Mouse (Mus musculus): ENCODE results near the gene Rdh9. TPM values are rescaled to one million over a fixed set of nuclear protein-coding genes. Genes with fewer than 3 reads are reported as not detected.
"Not testable (repeated sequence)": the region's sequence is repeated elsewhere in the genome, so short reads cannot be mapped to it uniquely, and the experiment has no call there.

Rdh9 gene
- polyA plus RNA-seq, 1 experiment from 2014 or later: 2.2 TPM

DNA sequence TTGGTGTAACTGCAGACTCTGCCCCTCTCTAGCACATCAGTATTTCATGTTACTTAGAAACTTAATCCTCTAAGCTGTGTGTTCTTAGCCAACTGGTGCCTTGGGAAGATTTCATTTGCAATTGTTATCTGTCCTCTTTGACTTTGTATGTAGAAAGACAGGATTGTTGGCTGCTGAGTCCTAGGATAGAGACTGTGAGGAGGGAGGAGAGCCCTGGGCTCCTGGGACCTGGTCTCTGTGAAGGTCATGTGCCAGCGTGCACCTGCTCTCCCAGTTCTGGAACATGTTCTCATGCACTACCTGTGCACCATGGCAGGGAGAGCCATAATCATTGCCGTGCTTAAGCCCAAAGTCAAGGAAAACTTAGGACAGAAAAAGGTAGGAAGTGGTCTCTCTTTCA, 25.4 kb downstream of the Rdh9 start:
- 81% methylated on average over 2 of the region's 2 CpGs for WGBS
- H3K27me3 ChIP-seq (replicated peaks; ENCODE audit: control insufficient read depth, insufficient read depth, low read length): no peaks in the 10 kb centered on the region

DNA sequence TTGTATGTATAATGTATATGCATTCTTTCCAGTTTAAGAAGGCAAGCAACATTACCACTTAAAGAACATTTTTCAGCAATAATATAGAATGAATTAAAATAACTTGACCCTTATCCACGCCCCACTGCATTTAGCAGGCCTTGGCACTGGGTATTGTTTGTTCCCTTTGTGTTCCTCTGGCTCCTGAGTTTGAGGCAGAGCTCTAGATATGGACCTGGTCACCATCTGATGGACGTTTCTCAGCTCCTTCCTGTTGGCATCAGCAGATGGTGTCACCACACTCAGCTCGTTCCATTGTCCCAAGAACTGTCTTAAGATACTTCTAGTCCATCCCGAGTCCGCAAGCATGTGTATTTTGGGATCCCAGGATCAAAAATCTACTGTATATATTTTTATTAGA, 26.1 kb downstream of the Rdh9 start:
- WGBS: 77% methylated on average over 5 of the region's 5 CpGs
- no peak overlapping the region for H3K9ac ChIP-seq (ENCODE audit: low read depth, low read length)
- H3K4me3 ChIP-seq (ENCODE audit: low read depth, low read length): no peak overlapping the region
- H3K9me3 ChIP-seq (ENCODE audit: control insufficient read depth): no peaks in the 10 kb centered on the region
- no peak for ATAC-seq
- TF ChIP-seq CTCF (IDR thresholded peaks at IDR 0.05; ENCODE audit: low read depth): no peak
- no peak overlapping the region for H3K27ac ChIP-seq (ENCODE audit: low read depth, low read length)
- H3K4me1 ChIP-seq (replicated peaks; ENCODE audit: control insufficient read depth, insufficient read depth, low read length): no peaks in the 10 kb centered on the region
- no peak overlapping the region for H3K4me2 ChIP-seq (replicated peaks; ENCODE audit: low read depth)
- no peaks in the 10 kb centered on the region for H3K36me3 ChIP-seq (ENCODE audit: control insufficient read depth, insufficient read depth)
- H3K27me3 ChIP-seq (replicated peaks; ENCODE audit: control insufficient read depth, insufficient read depth, low read length): no peaks in the 10 kb centered on the region

More for the DNA sequence above, 25.4 kb downstream of the Rdh9 start:
- Histone ChIP-seq H3K4me2 (replicated peaks; ENCODE audit: low read depth) (no peak overlapping the region), H3K4me3 (ENCODE audit: low read depth, low read length) (no peak overlapping the region), H3K9ac (ENCODE audit: low read depth, low read length) (no peak overlapping the region), H3K36me3 (ENCODE audit: control insufficient read depth, insufficient read depth) (no peaks in the 10 kb centered on the region), H3K9me3 (ENCODE audit: control insufficient read depth) (no peaks in the 10 kb centered on the region), H3K27ac (ENCODE audit: low read depth, low read length) (no peak overlapping the region), H3K4me1 (replicated peaks; ENCODE audit: control insufficient read depth, insufficient read depth, low read length) (no peaks in the 10 kb centered on the region)
- no peak for ATAC-seq
- no peak for TF ChIP-seq CTCF (IDR thresholded peaks at IDR 0.05; ENCODE audit: low read depth)

DNA sequence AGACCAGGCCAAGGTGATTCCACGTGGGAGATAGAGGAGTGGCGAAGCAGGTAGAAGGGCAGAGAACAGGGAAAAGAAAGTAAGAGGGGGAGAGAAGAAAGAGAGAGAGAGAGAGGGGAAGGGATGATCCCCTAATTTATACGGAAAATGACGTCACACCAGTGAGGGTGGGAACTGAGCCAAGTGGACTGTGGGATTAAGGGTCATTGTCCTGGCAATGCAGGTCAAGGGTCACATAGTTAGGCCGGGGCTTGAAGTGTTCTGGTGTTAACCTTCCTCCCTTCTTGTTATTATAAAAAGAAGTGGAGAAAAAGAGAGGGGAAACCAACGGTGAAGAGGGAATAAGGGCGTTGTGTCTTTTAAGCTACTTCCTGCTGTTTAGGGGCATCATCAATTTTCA, 28.2 kb downstream of the Rdh9 start:
- H3K27ac ChIP-seq (ENCODE audit: low read depth, low read length): no peak overlapping the region
- no peak for ATAC-seq
- H3K9me3 ChIP-seq (ENCODE audit: control insufficient read depth): no peaks in the 10 kb centered on the region
- H3K27me3 ChIP-seq (replicated peaks; ENCODE audit: control insufficient read depth, insufficient read depth, low read length): no peaks in the 10 kb centered on the region
- no peak for TF ChIP-seq CTCF (IDR thresholded peaks at IDR 0.05; ENCODE audit: low read depth)
- H3K36me3 ChIP-seq (ENCODE audit: control insufficient read depth, insufficient read depth): no peaks in the 10 kb centered on the region
- WGBS: 64% methylated on average over 7 of the region's 7 CpGs
- H3K9ac ChIP-seq (ENCODE audit: low read depth, low read length): no peak overlapping the region
- H3K4me3 ChIP-seq (ENCODE audit: low read depth, low read length): no peak overlapping the region
- H3K4me2 ChIP-seq (replicated peaks; ENCODE audit: low read depth): no peak overlapping the region
- H3K4me1 ChIP-seq (replicated peaks; ENCODE audit: control insufficient read depth, insufficient read depth, low read length): no peaks in the 10 kb centered on the region

DNA sequence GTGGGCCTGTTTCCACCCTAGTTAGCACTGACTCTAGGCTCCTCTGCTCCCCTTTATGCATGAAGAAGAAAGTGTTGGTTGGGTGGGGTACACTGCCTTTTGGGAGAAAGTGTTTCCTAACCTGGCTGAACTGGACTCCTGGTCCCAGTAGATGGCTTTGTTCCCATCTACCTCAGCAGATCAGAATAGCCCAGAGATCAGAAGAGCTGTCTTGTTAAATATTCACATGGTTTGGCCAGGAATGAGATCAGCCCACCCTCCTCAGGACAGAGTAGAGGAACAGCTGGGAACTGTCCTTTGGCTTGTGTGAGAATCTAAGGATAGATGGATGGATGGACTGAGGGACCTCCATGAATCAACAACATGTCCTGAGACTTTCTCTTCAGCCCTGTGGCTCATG, 39.7 kb downstream of the Rdh9 start:
- no peak for TF ChIP-seq CTCF (IDR thresholded peaks at IDR 0.05; ENCODE audit: low read depth)
- ATAC-seq: no peak
- H3K4me1 ChIP-seq (replicated peaks; ENCODE audit: control insufficient read depth, insufficient read depth, low read length): no peaks in the 10 kb centered on the region
- H3K4me3 ChIP-seq (ENCODE audit: low read depth, low read length): no peak overlapping the region
- no peak overlapping the region for H3K9ac ChIP-seq (ENCODE audit: low read depth, low read length)
- no peak overlapping the region for H3K4me2 ChIP-seq (replicated peaks; ENCODE audit: low read depth)
- H3K36me3 ChIP-seq (ENCODE audit: control insufficient read depth, insufficient read depth): no peaks in the 10 kb centered on the region
- no peaks in the 10 kb centered on the region for H3K27me3 ChIP-seq (replicated peaks; ENCODE audit: control insufficient read depth, insufficient read depth, low read length)
- no peak overlapping the region for H3K27ac ChIP-seq (ENCODE audit: low read depth, low read length)
- no peaks in the 10 kb centered on the region for H3K9me3 ChIP-seq (ENCODE audit: control insufficient read depth)

DNA sequence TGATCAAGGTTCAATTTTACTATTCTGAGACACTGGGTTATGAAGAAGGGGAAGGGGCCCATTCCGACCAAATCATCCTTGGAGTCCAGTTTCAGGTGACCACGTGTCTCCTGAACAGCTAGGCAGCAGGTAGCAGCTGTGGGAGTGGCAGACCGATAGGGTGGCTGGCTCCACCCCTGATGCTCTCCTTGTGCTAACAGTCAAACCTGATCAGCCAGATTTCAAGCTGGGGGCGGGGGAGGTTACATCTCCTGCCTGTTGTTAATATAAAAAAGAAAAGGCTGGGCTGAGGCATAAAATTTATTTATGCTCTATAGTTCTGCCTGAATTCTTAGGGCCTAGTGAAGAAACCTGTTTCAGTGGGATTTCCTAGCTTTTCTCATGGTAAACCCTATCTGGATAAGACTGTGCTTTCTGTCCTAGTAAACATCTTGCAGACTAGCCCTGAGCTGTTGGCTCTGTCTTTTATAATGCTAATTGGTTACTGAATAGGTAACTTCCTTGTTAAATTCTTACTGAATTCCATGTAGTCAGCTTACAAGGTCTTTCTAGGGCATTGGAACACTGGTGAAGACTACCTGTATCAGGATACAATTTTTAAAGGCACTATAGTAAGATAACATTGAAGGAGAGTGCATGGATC, 41.2 kb downstream of the Rdh9 start:
- not testable (repeated sequence) for ATAC-seq; H3K4me3 ChIP-seq (ENCODE audit: low read depth, low read length); H3K27ac ChIP-seq (ENCODE audit: low read depth, low read length); H3K4me2 ChIP-seq (replicated peaks; ENCODE audit: low read depth); H3K27me3 ChIP-seq (replicated peaks; ENCODE audit: control insufficient read depth, insufficient read depth, low read length); H3K9ac ChIP-seq (ENCODE audit: low read depth, low read length); H3K4me1 ChIP-seq (replicated peaks; ENCODE audit: control insufficient read depth, insufficient read depth, low read length); H3K9me3 ChIP-seq (ENCODE audit: control insufficient read depth); H3K36me3 ChIP-seq (ENCODE audit: control insufficient read depth, insufficient read depth)
- 52% methylated on average over 4 of the region's 4 CpGs for WGBS

DNA sequence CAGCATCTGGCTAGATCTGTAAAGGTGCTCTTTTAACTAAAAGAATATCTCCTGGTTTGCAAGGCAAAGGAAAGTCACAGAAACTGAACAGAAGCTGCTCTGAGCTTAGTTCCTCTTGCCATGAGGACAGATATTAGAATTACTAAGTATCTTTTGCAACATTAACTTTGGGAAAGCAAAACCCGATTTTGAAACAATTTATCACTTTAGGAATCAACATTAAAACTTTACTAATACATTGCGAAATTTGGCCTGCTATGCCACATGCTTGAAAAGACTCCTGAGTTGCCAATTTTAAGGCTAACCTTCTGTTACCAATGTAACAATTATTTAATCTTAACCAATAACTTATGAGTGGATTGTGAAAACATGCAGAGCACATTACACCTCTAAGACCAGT, 45.6 kb downstream of the Rdh9 start:
- H3K4me3 ChIP-seq (ENCODE audit: low read depth, low read length); H3K36me3 ChIP-seq (ENCODE audit: control insufficient read depth, insufficient read depth); ATAC-seq; H3K27me3 ChIP-seq (replicated peaks; ENCODE audit: control insufficient read depth, insufficient read depth, low read length); H3K4me1 ChIP-seq (replicated peaks; ENCODE audit: control insufficient read depth, insufficient read depth, low read length); H3K27ac ChIP-seq (ENCODE audit: low read depth, low read length); H3K4me2 ChIP-seq (replicated peaks; ENCODE audit: low read depth); H3K9me3 ChIP-seq (ENCODE audit: control insufficient read depth); H3K9ac ChIP-seq (ENCODE audit: low read depth, low read length): not testable (repeated sequence)
- WGBS: 90% methylated on average over 2 of the region's 2 CpGs

DNA sequence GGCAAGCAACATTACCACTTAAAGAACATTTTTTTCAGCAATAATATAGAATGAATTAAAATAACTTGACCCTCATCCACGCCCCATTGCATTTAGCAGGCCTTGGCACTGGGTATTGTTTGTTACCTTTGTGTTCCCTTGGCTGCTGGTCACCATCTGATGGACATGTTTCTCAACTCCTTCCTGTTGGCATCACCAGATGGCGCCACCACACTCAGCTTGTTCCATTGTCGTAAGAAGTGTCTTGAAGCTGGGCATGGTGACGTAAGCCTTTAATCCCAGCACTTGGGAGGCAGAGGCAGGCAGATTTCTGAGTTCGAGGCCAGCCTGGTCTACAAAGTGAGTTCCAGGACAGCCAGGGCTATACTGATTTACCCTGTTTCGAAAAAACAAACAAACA, 49.2 kb downstream of the Rdh9 start:
- TF ChIP-seq CTCF (IDR thresholded peaks at IDR 0.05; ENCODE audit: low read depth): peak; percentile 77
- H3K36me3 ChIP-seq (ENCODE audit: control insufficient read depth, insufficient read depth): no peaks in the 10 kb centered on the region
- no peak overlapping the region for H3K27ac ChIP-seq (ENCODE audit: low read depth, low read length)
- H3K4me3 ChIP-seq (ENCODE audit: low read depth, low read length): no peak overlapping the region
- H3K9me3 ChIP-seq (ENCODE audit: control insufficient read depth): no peaks in the 10 kb centered on the region
- no peaks in the 10 kb centered on the region for H3K4me1 ChIP-seq (replicated peaks; ENCODE audit: control insufficient read depth, insufficient read depth, low read length)
- H3K27me3 ChIP-seq (replicated peaks; ENCODE audit: control insufficient read depth, insufficient read depth, low read length): no peaks in the 10 kb centered on the region
- no peak overlapping the region for H3K9ac ChIP-seq (ENCODE audit: low read depth, low read length)
- H3K4me2 ChIP-seq (replicated peaks; ENCODE audit: low read depth): no peak overlapping the region
- 88% methylated on average over 6 of the region's 6 CpGs for WGBS
- ATAC-seq: no peak

Measured in intestine, postnatal 0 days (tissue).